Mouse (Mus musculus): ENCODE measurements around the gene Harbi1.
"Not testable (repeated sequence)": the region's sequence is repeated elsewhere in the genome, so short reads cannot be mapped to it uniquely, and the experiment has no call there.

Harbi1 gene

GRCm38 (mm10) chr2:91718276-91718675 lies 7.6 kb downstream of the Harbi1 start:
- peak; percentile 43 for DNase-seq

- no peak for DNase-seq
These were observed 12.7 kb downstream of the Harbi1 start for GRCm38 (mm10) chr2:91723382-91723781.

GRCm38 (mm10) chr2:91723951-91724350 lies 13.3 kb downstream of the Harbi1 start:
- DNase-seq = no peak

- no peak for DNase-seq
These were observed 14.1 kb downstream of the Harbi1 start for GRCm38 (mm10) chr2:91724716-91725115.

DNA sequence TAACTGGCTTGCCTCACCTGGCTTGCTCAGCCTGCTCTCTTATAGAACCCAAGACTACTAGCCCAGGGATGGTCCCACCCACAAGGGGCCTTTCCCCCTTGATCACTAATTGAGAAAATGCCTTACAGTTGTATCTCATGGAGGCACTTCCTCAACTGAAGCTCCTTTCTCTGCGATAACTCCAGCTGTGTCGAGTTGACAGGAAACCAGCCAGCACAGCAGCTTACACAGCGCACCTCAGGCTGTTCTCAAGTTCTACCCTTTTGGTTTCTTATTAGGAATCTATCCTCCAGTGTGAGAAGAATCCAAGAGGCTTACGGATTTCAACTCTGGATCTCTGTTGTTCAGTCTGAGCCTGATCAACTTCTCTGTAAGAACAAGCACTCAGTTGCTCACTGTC lies 14.8 kb downstream of the Harbi1 start:
- not testable (repeated sequence) for DNase-seq

- DNase-seq = no peak
These were observed 16.4 kb downstream of the Harbi1 start for GRCm38 (mm10) chr2:91727011-91727410.

GRCm38 (mm10) chr2:91729571-91729970 lies 18.9 kb downstream of the Harbi1 start:
- no peak for DNase-seq

DNA sequence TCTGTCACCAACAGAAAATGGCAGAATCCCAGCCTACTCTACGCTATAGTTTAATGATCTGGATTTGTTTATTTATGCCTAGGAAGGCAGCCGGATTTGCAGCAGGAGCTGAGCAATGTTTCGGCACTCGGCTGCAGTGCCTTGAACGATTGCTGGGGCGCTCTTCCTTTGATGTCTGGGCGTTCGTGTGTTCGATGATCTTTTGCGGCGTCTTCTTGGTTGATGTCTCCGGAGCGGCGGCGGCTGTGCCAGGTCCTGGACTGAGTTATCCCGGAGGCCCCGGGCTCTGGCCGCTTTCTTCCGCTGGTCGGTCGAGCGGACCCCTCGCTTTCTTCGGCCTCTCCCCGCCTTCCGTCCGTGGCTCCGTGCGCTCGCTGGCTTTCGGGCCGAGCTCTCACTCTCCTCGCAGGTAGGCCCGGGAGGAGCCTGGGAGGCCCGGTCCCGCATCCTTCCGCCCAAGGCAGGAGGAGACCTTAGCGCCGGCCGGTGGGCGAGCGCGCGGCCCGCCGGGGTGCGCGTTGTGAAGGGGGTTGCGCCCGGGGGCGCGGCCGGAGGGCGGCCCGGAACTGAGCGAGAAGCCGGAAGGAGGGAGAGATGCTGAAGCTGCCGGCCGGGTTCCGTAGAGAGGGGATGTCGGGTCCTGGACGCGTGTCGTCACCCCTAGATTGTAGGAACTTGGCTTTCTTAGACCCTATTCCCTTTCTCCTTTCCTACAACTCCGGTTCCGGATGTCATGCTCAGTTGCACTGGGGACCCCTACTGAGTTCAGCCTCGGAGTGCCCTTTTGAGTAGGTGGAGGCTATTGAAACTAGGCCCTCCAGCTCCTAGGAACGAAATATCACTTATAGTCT lies 19.5 kb downstream of the Harbi1 start, which contains the start of gene Ambra1:
Ambra1 (plus strand) TSS at position 164 of the 851 bp plus-strand sequence.
- DNase-seq = peak; percentile 93

DNA sequence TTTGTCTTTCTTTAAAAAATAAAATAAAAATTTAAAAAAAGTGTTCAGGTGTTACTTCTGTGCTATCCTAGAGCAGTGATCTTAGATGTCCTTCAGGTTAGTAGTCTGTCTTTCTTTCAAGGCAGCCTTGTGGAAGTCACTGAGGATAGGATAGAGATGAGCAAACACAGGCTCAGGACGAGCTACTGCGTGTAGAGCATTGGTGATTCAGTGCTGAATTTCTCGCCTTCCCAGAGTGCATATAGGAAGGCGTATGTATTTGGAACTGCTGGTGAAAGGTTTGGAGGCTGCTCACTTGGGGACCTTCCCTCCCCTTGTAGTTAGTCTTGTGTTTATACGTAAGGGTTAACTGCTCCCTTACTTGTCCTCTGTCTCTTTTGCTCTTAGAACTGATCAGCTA lies 24.6 kb downstream of the Harbi1 start:
- DNase-seq = no peak

DNA sequence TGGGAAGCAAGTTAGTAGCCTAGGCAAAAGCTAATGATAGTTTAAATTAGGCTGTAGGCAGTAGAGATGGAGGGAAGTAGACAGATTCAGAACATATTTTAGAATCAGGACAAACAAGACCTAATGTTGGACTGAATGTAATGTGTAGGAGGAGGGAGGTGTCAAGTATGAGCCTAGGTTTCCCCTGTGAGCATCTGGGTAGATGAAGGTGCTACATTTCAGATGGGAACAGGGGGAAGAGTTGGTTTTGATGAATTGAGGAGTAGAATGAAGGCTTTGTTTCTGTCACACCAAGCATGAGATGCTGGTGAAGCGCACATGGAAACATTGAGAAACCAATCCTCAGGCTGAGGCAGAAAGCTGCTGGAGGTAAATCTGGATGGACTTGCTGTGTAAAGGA lies 28.9 kb downstream of the Harbi1 start:
- no peak for DNase-seq

- no peak for DNase-seq
These were observed 34.0 kb downstream of the Harbi1 start for GRCm38 (mm10) chr2:91744686-91745085.

DNA sequence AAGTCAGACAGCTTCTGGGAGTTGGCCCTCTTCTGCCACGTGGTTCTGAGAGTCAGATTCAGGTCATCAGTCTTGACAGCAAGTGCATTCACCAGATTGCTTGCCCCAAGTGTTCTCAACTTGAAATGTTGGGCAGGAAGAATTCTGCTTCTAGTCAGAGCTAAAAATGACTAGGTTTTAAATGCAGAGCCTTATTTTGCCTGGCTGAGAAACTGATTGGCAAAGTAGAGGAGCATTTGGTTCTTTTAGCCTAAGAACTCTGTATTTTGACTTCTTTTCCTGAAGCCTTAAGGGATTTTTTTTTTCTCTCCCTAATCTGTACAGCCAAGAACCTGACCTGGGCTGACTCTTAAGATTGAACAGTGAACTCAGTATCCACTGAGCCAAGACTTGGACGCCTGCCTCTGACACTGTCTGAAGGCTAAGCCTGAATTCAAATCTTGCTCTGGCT lies 39.2 kb downstream of the Harbi1 start:
- DNase-seq = peak; percentile 62
